Mouse (Mus musculus): Measurements from ENCODE around the gene Tns1. TPM values are rescaled to one million over a fixed set of nuclear protein-coding genes. Genes with fewer than 3 reads are reported as not detected.

Gene Tns1
- polyA plus RNA-seq, 1 experiment = 25.7 TPM

GRCm38 (mm10) chr1:73964151-73964743, 160.0 kb downstream of the Tns1 start:
- DNase-seq (ENCODE audit: extremely low spot score in 1 of 2, low spot score in 1 of 2) = no peak

GRCm38 (mm10) chr1:73963626-73964025, 160.6 kb downstream of the Tns1 start:
- no peak for DNase-seq (ENCODE audit: extremely low spot score in 1 of 2, low spot score in 1 of 2)

GRCm38 (mm10) chr1:73962668-73963371, 161.4 kb downstream of the Tns1 start:
- DNase-seq (ENCODE audit: extremely low spot score in 1 of 2, low spot score in 1 of 2) = no peak

- no peak for DNase-seq (ENCODE audit: extremely low spot score in 1 of 2, low spot score in 1 of 2)
These were observed 162.2 kb downstream of the Tns1 start for GRCm38 (mm10) chr1:73962049-73962448.

- no peak for DNase-seq (ENCODE audit: extremely low spot score in 1 of 2, low spot score in 1 of 2)
These were observed 164.5 kb downstream of the Tns1 start for GRCm38 (mm10) chr1:73959758-73960157.

- no peak for DNase-seq (ENCODE audit: extremely low spot score in 1 of 2, low spot score in 1 of 2)
These were observed 164.9 kb downstream of the Tns1 start for GRCm38 (mm10) chr1:73959344-73959743.

GRCm38 (mm10) chr1:73958210-73958983, 165.9 kb downstream of the Tns1 start:
- DNase-seq (ENCODE audit: extremely low spot score in 1 of 2, low spot score in 1 of 2) = no peak

- no peak for DNase-seq (ENCODE audit: extremely low spot score in 1 of 2, low spot score in 1 of 2)
These were observed 166.8 kb downstream of the Tns1 start for GRCm38 (mm10) chr1:73957428-73957827.

GRCm38 (mm10) chr1:73956320-73956719, 167.9 kb downstream of the Tns1 start:
- DNase-seq (ENCODE audit: extremely low spot score in 1 of 2, low spot score in 1 of 2) = no peak

- DNase-seq (ENCODE audit: extremely low spot score in 1 of 2, low spot score in 1 of 2) = no peak
These were observed 168.9 kb downstream of the Tns1 start for GRCm38 (mm10) chr1:73955259-73955842.

- DNase-seq (ENCODE audit: extremely low spot score in 1 of 2, low spot score in 1 of 2) = no peak
These were observed 169.6 kb downstream of the Tns1 start for GRCm38 (mm10) chr1:73954614-73955013.

- no peak for DNase-seq (ENCODE audit: extremely low spot score in 1 of 2, low spot score in 1 of 2)
These were observed 170.2 kb downstream of the Tns1 start for GRCm38 (mm10) chr1:73954015-73954408.

- no peak for DNase-seq (ENCODE audit: extremely low spot score in 1 of 2, low spot score in 1 of 2)
These were observed 170.8 kb downstream of the Tns1 start for GRCm38 (mm10) chr1:73953317-73954014.

- DNase-seq (ENCODE audit: extremely low spot score in 1 of 2, low spot score in 1 of 2) = no peak
These were observed 171.7 kb downstream of the Tns1 start for GRCm38 (mm10) chr1:73952598-73952997.

GRCm38 (mm10) chr1:73951178-73951577, 173.1 kb downstream of the Tns1 start:
- DNase-seq (ENCODE audit: extremely low spot score in 1 of 2, low spot score in 1 of 2) = peak in 1 of 2 experiments; percentile 55

GRCm38 (mm10) chr1:73948757-73949156, 175.5 kb downstream of the Tns1 start:
- DNase-seq (ENCODE audit: extremely low spot score in 1 of 2, low spot score in 1 of 2) = no peak

GRCm38 (mm10) chr1:73947525-73948304, 176.5 kb downstream of the Tns1 start:
- peak in 1 of 2 experiments; percentile 49 for DNase-seq (ENCODE audit: extremely low spot score in 1 of 2, low spot score in 1 of 2)

GRCm38 (mm10) chr1:73946701-73947100, 177.5 kb downstream of the Tns1 start:
- no peak for DNase-seq (ENCODE audit: extremely low spot score in 1 of 2, low spot score in 1 of 2)

- DNase-seq (ENCODE audit: extremely low spot score in 1 of 2, low spot score in 1 of 2) = peak; percentile 55
These were observed 179.9 kb downstream of the Tns1 start for GRCm38 (mm10) chr1:73944393-73944792.
